Mouse (Mus musculus) neural tube, embryonic 11.5 days (tissue): ENCODE measurements around the gene Klhl12. TPM values are rescaled to one million over a fixed set of nuclear protein-coding genes. Genes with fewer than 3 reads are reported as not detected.
"Not testable (repeated sequence)": the region's sequence is repeated elsewhere in the genome, so short reads cannot be mapped to it uniquely, and the experiment has no call there.

ENCODE experiments used
- ATAC-seq: fragments of 200-750 bp; cut with Nextera tagmentation; 2 replicates; pipeline ENCODE4 v1.8.0; 2017; ENCODE audit warnings: moderate number of reproducible peaks, mild to moderate bottlenecking, moderate TSS enrichment, moderate library complexity; ENCODE audit not compliant: insufficient read depth, low FRiP score, low TSS enrichment
- DNase-seq: peaks from one replicate; pipeline ENCODE4 v3.0.0-alpha.2; 2015; ENCODE audit warnings: low spot score
- H3K27ac ChIP-seq: fragments of 300-500 bp; sonication (generic); 2 replicates; pipeline ENCODE4 v1.5.1; 2014; ENCODE audit warnings: low read depth, mild to moderate bottlenecking, low read length
- H3K27me3 ChIP-seq: fragments of 300-500 bp; sonication (generic); 2 replicates; pipeline ENCODE4 v1.6.1; 2014; ENCODE audit warnings: mild to moderate bottlenecking, low read length, mixed read lengths; ENCODE audit not compliant: control insufficient read depth, insufficient read depth
- H3K36me3 ChIP-seq: fragments of 300-500 bp; sonication (generic); 2 replicates; pipeline ENCODE4 v1.6.1; 2014; ENCODE audit warnings: mild to moderate bottlenecking, low read length, moderate library complexity, mixed read lengths; ENCODE audit not compliant: control insufficient read depth, insufficient read depth
- H3K4me1 ChIP-seq: fragments of 300-500 bp; sonication (generic); 2 replicates; pipeline ENCODE4 v1.6.1; 2014; ENCODE audit warnings: low read length, mixed read lengths; ENCODE audit not compliant: control insufficient read depth, insufficient read depth
- H3K4me2 ChIP-seq: fragments of 300-500 bp; sonication (generic); 2 replicates; pipeline ENCODE4 v1.6.1; 2014; ENCODE audit warnings: low read depth, mild to moderate bottlenecking, moderate library complexity
- H3K4me3 ChIP-seq: fragments of 300-500 bp; sonication (generic); 2 replicates; pipeline ENCODE4 v1.5.1; 2014; ENCODE audit warnings: low read depth, low read length
- H3K9ac ChIP-seq: fragments of 300-500 bp; sonication (generic); 2 replicates; pipeline ENCODE4 v1.6.1; 2014; ENCODE audit warnings: mild to moderate bottlenecking, low read length
- H3K9me3 ChIP-seq: fragments of 300-500 bp; sonication (generic); 2 replicates; pipeline ENCODE4 v1.6.1; 2016; ENCODE audit warnings: low read length; ENCODE audit not compliant: control insufficient read depth
- WGBS: fragments of 180-500 bp; shearing (Covaris S2); extraction: QIAGEN DNeasy Blood & Tissue Kit; methylation state at CpG from one replicate; pipeline ENCODE4 v1.1.7; 2014; 5-methylcytosine and 5-hydroxymethylcytosine counted together
- polyA plus RNA-seq: library from polyadenylated mRNA; unstranded; fragments of >200 nt; fragmentation: Nextera tagmentation; extraction: Ambion mirVana; gene quantifications from 2 replicates; pipeline ENCODE4 v1.2.1, GENCODE M21; 2014

The Klhl12 gene
- polyA plus RNA-seq, 1 experiment from 2014 or later, result 38.2 TPM

GRCm38 (mm10) chr1:134441737-134442136 is 13.6 kb upstream of the Klhl12 start:
- not testable (repeated sequence) for H3K4me3 ChIP-seq, DNase-seq, H3K27ac ChIP-seq, H3K4me2 ChIP-seq, H3K36me3 ChIP-seq, H3K27me3 ChIP-seq, H3K9ac ChIP-seq, H3K4me1 ChIP-seq, ATAC-seq, H3K9me3 ChIP-seq
- 89% methylated on average over 6 of the region's 10 CpGs for WGBS

DNA sequence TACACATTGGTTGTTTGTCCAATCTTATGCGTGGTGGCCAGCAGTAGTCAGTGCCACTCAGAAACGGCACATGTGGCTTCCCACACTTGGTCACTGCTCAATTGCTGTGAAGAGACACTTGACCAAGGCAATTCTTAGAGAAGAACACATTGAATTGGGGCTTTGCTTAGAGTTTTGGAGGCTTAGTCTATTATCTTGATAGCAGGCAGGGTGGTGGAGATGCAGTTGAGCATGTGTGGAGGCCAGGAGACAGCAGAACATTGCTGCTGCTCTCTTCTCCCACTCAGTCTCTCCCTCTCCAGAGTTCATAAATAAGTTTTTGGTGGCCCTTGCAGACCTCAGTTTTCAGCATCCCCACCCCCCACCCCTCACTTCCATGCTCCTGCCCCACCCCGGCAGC is 12.9 kb upstream of the Klhl12 start:
- H3K27me3 ChIP-seq, result no peaks in the 10 kb centered on the region
- 93% methylated on average over 3 of the region's 3 CpGs for WGBS
- H3K4me2 ChIP-seq, result no peak overlapping the region
- H3K36me3 ChIP-seq, result no peaks in the 10 kb centered on the region
- H3K27ac ChIP-seq, result no peak overlapping the region
- H3K9ac ChIP-seq, result no peak overlapping the region
- H3K9me3 ChIP-seq, result no peaks in the 10 kb centered on the region
- DNase-seq (no peak), ATAC-seq (no peak)
- H3K4me1 ChIP-seq, result no peaks in the 10 kb centered on the region
- H3K4me3 ChIP-seq, result no peak overlapping the region

DNA sequence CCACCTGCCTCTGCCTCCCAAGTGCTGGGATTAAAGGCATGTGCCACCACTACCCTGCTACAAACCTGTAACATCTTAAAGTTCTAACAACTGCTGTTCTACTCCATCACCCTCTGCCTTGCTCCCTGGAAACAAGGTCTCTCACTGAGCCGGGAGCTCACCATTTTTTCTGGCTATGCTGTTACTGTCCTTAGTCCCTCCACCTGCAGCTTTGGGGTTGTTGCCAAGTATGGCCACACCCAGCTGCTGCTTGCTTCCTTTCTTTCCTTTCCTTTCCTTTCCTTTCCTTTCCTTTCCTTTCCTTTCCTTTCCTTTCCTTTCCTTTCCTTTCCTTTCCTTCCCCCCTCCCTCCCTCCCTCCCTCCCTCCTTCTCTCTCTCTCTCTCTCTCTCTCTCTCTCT is 12.0 kb upstream of the Klhl12 start:
- H3K9ac ChIP-seq, H3K27me3 ChIP-seq, H3K9me3 ChIP-seq, H3K36me3 ChIP-seq, H3K4me1 ChIP-seq, H3K4me2 ChIP-seq, H3K27ac ChIP-seq, DNase-seq, H3K4me3 ChIP-seq, ATAC-seq: not testable (repeated sequence)
- 86% methylated on average over 1 of the region's 1 CpGs for WGBS

GRCm38 (mm10) chr1:134445418-134445817 is 9.9 kb upstream of the Klhl12 start:
- DNase-seq, result no peak
- 90% methylated on average over 2 of the region's 2 CpGs for WGBS
- H3K36me3 ChIP-seq, result no peaks in the 10 kb centered on the region
- no peak overlapping the region for H3K9ac ChIP-seq
- no peaks in the 10 kb centered on the region for H3K9me3 ChIP-seq
- H3K4me2 ChIP-seq, result no peak overlapping the region
- H3K27ac ChIP-seq, result no peak overlapping the region
- H3K4me1 ChIP-seq, result no peaks in the 10 kb centered on the region
- no peak overlapping the region for H3K4me3 ChIP-seq
- H3K27me3 ChIP-seq, result no peaks in the 10 kb centered on the region
- no peak for ATAC-seq

DNA sequence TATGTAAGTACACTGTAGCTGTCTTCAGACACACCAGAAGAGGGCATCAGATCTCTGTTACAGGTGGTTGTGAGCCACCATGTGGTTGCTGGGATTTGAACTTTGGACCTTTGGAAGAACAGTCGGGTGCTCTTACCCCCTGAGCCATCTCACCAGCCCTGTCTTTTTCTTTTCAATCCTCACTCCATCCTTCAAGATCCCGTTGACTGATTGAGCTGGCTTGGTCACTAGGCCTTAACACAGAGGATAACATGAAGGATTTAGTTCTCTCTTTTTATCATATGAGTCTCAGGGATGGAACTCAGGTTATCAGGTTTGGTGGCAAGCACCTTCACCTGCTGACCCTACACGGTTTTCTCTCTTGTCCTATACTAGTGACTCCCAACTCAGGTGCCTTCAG is 6.8 kb upstream of the Klhl12 start:
- not testable (repeated sequence) for H3K9me3 ChIP-seq

GRCm38 (mm10) chr1:134450201-134450600 is 5.1 kb upstream of the Klhl12 start:
- 80% methylated on average over 4 of the region's 4 CpGs for WGBS

More for the DNA sequence above, 6.8 kb upstream of the Klhl12 start:
- not testable (repeated sequence) for ATAC-seq, H3K27ac ChIP-seq, H3K36me3 ChIP-seq, H3K27me3 ChIP-seq, H3K4me2 ChIP-seq, DNase-seq, H3K4me3 ChIP-seq, H3K9ac ChIP-seq, H3K4me1 ChIP-seq
- WGBS, result 68% methylated on average over 3 of the region's 3 CpGs

GRCm38 (mm10) chr1:134450986-134451385 is 4.3 kb upstream of the Klhl12 start:
- Histone ChIP-seq H3K4me1 (peaks cover 1% of the 10 kb centered on the region), H3K4me2 (no peak overlapping the region), H3K4me3 (no peak overlapping the region), H3K36me3 (no peaks in the 10 kb centered on the region), H3K27ac (no peak overlapping the region), H3K27me3 (no peaks in the 10 kb centered on the region), H3K9me3 (no peaks in the 10 kb centered on the region), H3K9ac (no peak overlapping the region)
- ATAC-seq, result no peak
- peak; percentile 41 for DNase-seq
- 58% methylated on average over 3 of the region's 3 CpGs for WGBS

More at GRCm38 (mm10) chr1:134450201-134450600, 5.1 kb upstream of the Klhl12 start:
- Histone ChIP-seq H3K27me3 (no peaks in the 10 kb centered on the region), H3K9me3 (no peaks in the 10 kb centered on the region), H3K4me2 (no peak overlapping the region), H3K4me3 (no peak overlapping the region), H3K9ac (no peak overlapping the region), H3K27ac (no peak overlapping the region), H3K4me1 (no peaks in the 10 kb centered on the region), H3K36me3 (no peaks in the 10 kb centered on the region)
- no peak for ATAC-seq
- no peak for DNase-seq

DNA sequence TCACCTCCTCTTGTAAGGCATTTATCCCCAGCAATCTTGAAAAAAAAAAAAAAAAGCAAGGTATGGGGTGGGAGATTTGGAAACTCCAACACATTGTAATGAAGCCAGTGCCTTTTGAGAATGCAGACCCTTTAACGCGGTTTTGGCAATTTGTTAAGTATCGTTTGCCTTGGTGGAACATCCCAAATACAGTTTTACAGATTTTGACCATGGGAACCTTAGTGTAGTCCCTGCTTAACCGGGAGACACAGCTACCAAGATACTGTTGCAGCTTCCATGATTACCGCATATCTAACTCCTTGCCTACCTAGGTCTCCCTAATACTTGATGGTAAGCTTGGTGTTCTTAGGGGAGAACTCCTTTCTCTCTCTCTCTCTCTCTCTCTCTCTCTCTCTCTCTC is 729 bp downstream of the Klhl12 start:
- H3K9me3 ChIP-seq, result no peaks in the 10 kb centered on the region
- DNase-seq (no peak), ATAC-seq (no peak)
- peaks cover 6% of the 10 kb centered on the region for H3K4me1 ChIP-seq
- H3K36me3 ChIP-seq, result no peaks in the 10 kb centered on the region
- H3K27ac ChIP-seq, result no peak overlapping the region
- H3K9ac ChIP-seq, result peak overlapping the region; percentile 88
- H3K4me2 ChIP-seq, result peak overlapping the region; percentile 78
- H3K4me3 ChIP-seq, result peak overlapping the region; percentile 93
- 20% methylated on average over 5 of the region's 5 CpGs for WGBS
- H3K27me3 ChIP-seq, result no peaks in the 10 kb centered on the region

DNA sequence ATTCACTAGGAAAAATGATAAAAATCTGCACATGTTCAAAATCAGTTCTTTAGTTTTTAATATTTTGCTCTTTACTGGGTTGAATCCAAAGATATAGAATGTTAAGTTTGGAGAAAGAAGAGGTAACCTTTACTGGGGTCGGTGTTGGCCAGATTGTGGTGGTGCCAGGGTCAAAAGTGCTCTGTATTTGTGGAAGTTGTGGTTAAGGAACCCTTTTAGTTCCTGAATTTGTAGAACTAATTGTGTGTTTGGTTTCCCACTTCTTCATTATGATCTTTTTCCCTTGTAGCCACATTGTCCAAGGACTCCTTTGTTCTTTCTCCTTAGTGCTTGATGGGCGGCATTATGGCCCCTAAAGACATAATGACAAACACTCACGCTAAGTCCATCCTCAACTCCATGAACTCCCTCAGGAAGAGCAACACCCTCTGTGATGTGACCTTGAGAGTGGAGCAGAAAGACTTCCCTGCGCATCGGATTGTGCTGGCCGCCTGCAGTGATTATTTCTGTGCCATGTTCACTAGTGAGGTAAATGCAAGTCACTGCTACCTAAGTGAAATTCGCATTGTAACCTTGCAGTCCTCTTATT is 2.9 kb downstream of the Klhl12 start:
- Histone ChIP-seq H3K4me2 (no peak overlapping the region), H3K27me3 (no peaks in the 10 kb centered on the region), H3K4me1 (peaks cover 6% of the 10 kb centered on the region), H3K4me3 (no peak overlapping the region), H3K27ac (no peak overlapping the region), H3K9me3 (no peaks in the 10 kb centered on the region), H3K36me3 (no peaks in the 10 kb centered on the region), H3K9ac (no peak overlapping the region)
- no peak for ATAC-seq
- 92% methylated on average over 7 of the region's 7 CpGs for whole genome bisulfite sequencing
- DNase-seq, result no peak
